Mouse (Mus musculus) midbrain, embryonic 13.5 days (tissue): ENCODE data around the gene Sntg2. TPM values are rescaled to one million over a fixed set of nuclear protein-coding genes. Genes with fewer than 3 reads are reported as not detected.

Source experiments
- ATAC-seq: fragments of 200-750 bp; cut with Nextera tagmentation; 2 replicates; pipeline ENCODE4 v1.8.0; 2017; ENCODE audit warnings: mild to moderate bottlenecking, moderate TSS enrichment, moderate library complexity
- H3K27ac ChIP-seq: fragments of 300-500 bp; sonication (generic); 2 replicates; pipeline ENCODE4 v1.5.1; 2015; ENCODE audit warnings: inconsistent platforms, mild to moderate bottlenecking, moderate library complexity
- H3K27me3 ChIP-seq: fragments of 300-500 bp; sonication (generic); 2 replicates; pipeline ENCODE4 v1.6.1; 2015; ENCODE audit warnings: mild to moderate bottlenecking, inconsistent platforms
- H3K36me3 ChIP-seq: fragments of 300-500 bp; sonication (generic); 2 replicates; pipeline ENCODE4 v1.6.1; 2015; ENCODE audit warnings: mild to moderate bottlenecking, inconsistent platforms
- H3K4me1 ChIP-seq: fragments of 300-500 bp; sonication (generic); replicated peaks from 2 replicates; pipeline ENCODE4 v1.6.1; 2015; ENCODE audit warnings: inconsistent platforms
- H3K4me2 ChIP-seq: fragments of 300-500 bp; sonication (generic); replicated peaks from 2 replicates; pipeline ENCODE4 v1.6.1; 2015; ENCODE audit warnings: moderate library complexity, mild to moderate bottlenecking, inconsistent platforms
- H3K4me3 ChIP-seq: fragments of 300-500 bp; sonication (generic); replicated peaks from 2 replicates; pipeline ENCODE4 v1.5.1; 2015; ENCODE audit warnings: mild to moderate bottlenecking, inconsistent platforms
- H3K9ac ChIP-seq: fragments of 300-500 bp; sonication (generic); replicated peaks from 2 replicates; pipeline ENCODE4 v1.6.1; 2015; ENCODE audit warnings: mild to moderate bottlenecking, inconsistent platforms
- H3K9me3 ChIP-seq: fragments of 300-500 bp; sonication (generic); 2 replicates; pipeline ENCODE4 v1.6.1; 2016; ENCODE audit warnings: mild to moderate bottlenecking, inconsistent platforms
- WGBS: fragments of 180-500 bp; shearing (Covaris S2); methylation state at CpG from one replicate; pipeline ENCODE4 v1.1.7; 2015; 5-methylcytosine and 5-hydroxymethylcytosine counted together
- polyA plus RNA-seq: library from polyadenylated mRNA; unstranded; fragments of >200 nt; fragmentation: Nextera tagmentation; extraction: Ambion mirVana; gene quantifications from 2 replicates; pipeline ENCODE4 v1.2.1, GENCODE M21; 2015

Sntg2 gene
- polyA plus RNA-seq, 1 experiment from 2014 or later: 3.6 TPM

- H3K4me3 ChIP-seq: no peak within 1 kb of the TSS
- no peaks in the 10 kb centered on the region for H3K9me3 ChIP-seq
- no peaks in the 10 kb centered on the region for H3K27me3 ChIP-seq
- H3K4me1 ChIP-seq: peaks cover 11% of the 10 kb centered on the region
- H3K9ac ChIP-seq: no peak within 1 kb of the TSS
- WGBS: 93% methylated on average over 4 of the region's 4 CpGs
- H3K36me3 ChIP-seq: no peaks in the 10 kb centered on the region
- no peak within 1 kb of the TSS for H3K27ac ChIP-seq
- H3K4me2 ChIP-seq: no peak within 1 kb of the TSS
- no peak for ATAC-seq
Observed at GRCm38 (mm10) chr12:30132524-30132923, 240.7 kb downstream of the Sntg2 start, which contains the start of gene Tpo. TSS of gene Tpo (minus strand) at chr12:30132624.

DNA sequence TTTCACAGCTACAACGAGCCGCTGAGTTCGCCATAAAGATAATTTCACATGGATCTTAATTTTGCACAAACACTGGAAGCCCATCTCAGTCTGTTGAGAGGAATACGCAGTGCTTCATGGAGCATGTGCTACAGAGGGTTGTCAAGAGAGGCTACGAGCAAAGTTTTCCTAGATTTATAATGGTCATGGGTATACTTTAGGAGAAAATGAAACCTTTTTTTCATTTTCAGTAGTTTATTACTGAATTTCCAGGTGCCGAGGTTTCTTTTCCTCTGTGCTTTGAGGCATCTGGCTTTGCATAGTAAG lies 243.8 kb downstream of the Sntg2 start:
- H3K4me2 ChIP-seq: no peak overlapping the region
- H3K27me3 ChIP-seq: no peaks in the 10 kb centered on the region
- peak overlapping the region; percentile 49; the same call in 1 of the 2 replicates for H3K27ac ChIP-seq
- no peaks in the 10 kb centered on the region for H3K9me3 ChIP-seq
- H3K36me3 ChIP-seq: no peaks in the 10 kb centered on the region
- H3K9ac ChIP-seq: no peak overlapping the region
- peaks cover 11% of the 10 kb centered on the region for H3K4me1 ChIP-seq
- WGBS: 68% methylated on average over 6 of the region's 6 CpGs
- ATAC-seq: no peak
- H3K4me3 ChIP-seq: no peak overlapping the region

GRCm38 (mm10) chr12:30128561-30129410 lies 244.4 kb downstream of the Sntg2 start:
- H3K27ac ChIP-seq: peak overlapping the region; percentile 49; the same call in 1 of the 2 replicates
- H3K4me2 ChIP-seq: no peak overlapping the region
- H3K4me1 ChIP-seq: peaks cover 11% of the 10 kb centered on the region
- 50% methylated on average over 7 of the region's 7 CpGs for WGBS
- no peak overlapping the region for H3K9ac ChIP-seq
- no peaks in the 10 kb centered on the region for H3K9me3 ChIP-seq
- H3K36me3 ChIP-seq: no peaks in the 10 kb centered on the region
- H3K4me3 ChIP-seq: no peak overlapping the region
- ATAC-seq: peak; percentile 79
- no peaks in the 10 kb centered on the region for H3K27me3 ChIP-seq

Other genes starting within 250 kb of the Sntg2 start
- 0.07 TPM in 1 of 2 replicates, not detected in the other for gene Tpo, start 240.8 kb downstream of the Sntg2 start, polyA plus RNA-seq
- gene Tmem18, start 211.1 kb upstream of the Sntg2 start, polyA plus RNA-seq: 25.0 and 30.4 TPM in 2 replicates